Mouse (Mus musculus): ENCODE measurements around the gene Tff1.

Gene Tff1

DNA sequence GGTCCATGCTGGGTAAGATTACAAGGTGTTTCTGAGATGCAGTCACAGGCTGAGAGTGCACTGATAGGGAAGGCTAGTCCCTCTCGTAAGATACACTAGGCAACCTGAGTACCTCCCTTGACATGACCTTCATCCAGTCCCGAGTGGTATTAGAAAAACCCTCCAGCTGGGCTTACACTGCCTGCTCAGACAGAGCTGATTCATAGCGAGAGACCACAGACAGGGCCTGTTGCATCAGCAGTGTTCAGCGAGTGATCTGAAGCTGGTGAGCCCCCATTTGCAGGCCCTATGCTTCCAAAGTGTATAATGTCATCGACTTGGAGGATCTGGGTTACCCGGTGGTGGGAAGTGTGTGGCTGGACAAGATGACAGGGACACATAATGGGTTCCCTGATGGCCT lies at the start of gene Tff1:
Gene Tff1, minus strand, starts transcription at position 151 of the 400 bp plus-strand sequence.
- no peak for DNase-seq (ENCODE audit: extremely low read depth, low read depth, low spot score)

- DNase-seq (ENCODE audit: extremely low read depth, low read depth, low spot score) = no peak
These were observed 46.8 kb upstream of the Tff1 start for GRCm38 (mm10) chr17:31211881-31212280.

- no peak for DNase-seq (ENCODE audit: extremely low read depth, low read depth, low spot score)
These were observed 45.2 kb upstream of the Tff1 start for GRCm38 (mm10) chr17:31210299-31210698.

GRCm38 (mm10) chr17:31209376-31209930 lies 44.4 kb upstream of the Tff1 start:
- no peak for DNase-seq (ENCODE audit: extremely low read depth, low read depth, low spot score)

DNA sequence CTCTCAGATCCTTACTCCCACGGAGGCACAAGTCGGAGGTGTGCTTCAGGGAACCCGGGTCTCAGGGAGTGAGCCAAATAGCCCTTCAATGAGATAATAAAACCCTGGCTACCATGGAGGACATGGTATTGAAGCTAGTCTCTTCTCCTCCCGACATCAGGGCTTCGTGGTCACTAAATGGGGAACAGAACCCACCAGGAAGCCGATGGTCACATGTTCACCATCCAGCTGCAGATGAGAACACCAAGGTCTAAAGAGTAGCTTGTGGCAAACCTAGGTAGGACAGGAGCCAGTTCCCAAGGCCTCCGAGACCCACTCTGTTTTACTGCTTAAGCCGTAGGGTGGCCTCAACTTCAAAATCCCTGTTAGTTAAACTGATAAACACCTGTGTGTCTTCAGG lies 43.6 kb upstream of the Tff1 start:
- no peak for DNase-seq (ENCODE audit: extremely low read depth, low read depth, low spot score)

DNA sequence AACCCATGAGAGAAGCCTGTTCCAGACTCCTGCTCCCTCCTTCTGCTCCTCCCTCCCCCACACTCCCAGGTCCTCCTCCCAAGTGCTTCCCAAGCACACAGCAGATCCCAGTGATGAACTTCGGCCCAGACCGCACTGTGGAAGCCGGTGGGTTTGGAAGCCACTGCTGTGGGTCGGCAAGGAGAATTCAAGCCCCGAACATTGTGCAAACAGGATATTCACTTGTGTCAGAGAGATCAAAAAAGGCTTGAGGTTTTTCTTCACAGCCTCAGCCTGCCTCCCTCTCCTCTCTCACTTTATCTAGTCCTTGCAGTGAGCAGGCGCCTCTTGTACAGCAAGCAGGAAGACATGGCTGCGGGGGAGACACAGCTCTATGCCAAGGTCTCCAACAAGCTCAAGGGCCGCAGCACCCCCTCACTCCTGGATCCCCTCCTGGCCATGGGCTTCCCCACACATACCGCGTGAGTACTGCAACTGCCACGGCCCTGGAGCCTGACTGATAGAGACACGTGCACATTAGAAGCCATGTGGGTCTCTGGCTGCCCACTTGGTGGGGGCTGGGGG lies 42.8 kb upstream of the Tff1 start, which contains the start of gene Ubash3a:
Gene Ubash3a, plus strand, starts transcription at position 103 of the 564 bp plus-strand sequence.
- no peak for DNase-seq (ENCODE audit: extremely low read depth, low read depth, low spot score)

- DNase-seq (ENCODE audit: extremely low read depth, low read depth, low spot score) = no peak
These were observed 33.8 kb upstream of the Tff1 start, which contains the start of gene Tmprss3 for GRCm38 (mm10) chr17:31198877-31199276. Gene Tmprss3, minus strand, starts transcription at chr17:31198977.

- DNase-seq (ENCODE audit: extremely low read depth, low read depth, low spot score) = no peak
These were observed 31.2 kb upstream of the Tff1 start for GRCm38 (mm10) chr17:31196283-31196682.

DNA sequence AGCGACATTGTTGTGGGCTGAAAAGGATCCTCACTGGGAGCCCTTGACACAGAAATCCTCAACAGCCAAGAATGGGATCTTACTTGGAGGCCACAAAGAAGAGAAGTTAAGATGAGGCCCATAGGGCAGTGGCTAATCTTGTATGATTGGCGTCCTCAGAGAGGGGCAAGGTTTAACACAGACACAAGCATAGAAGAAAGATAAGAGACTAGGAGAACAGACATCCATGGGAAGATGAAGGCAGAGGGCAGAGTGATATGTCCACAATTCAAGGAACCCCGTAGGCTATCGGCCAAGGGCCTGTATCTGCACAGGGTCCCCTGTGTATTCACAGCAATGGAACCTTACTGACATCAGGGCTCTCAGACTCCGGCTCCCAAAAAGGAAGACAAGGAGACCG lies 30.1 kb upstream of the Tff1 start:
- no peak for DNase-seq (ENCODE audit: extremely low read depth, low read depth, low spot score)

- no peak for DNase-seq (ENCODE audit: extremely low read depth, low read depth, low spot score)
These were observed 28.3 kb upstream of the Tff1 start for GRCm38 (mm10) chr17:31193360-31193759.

DNA sequence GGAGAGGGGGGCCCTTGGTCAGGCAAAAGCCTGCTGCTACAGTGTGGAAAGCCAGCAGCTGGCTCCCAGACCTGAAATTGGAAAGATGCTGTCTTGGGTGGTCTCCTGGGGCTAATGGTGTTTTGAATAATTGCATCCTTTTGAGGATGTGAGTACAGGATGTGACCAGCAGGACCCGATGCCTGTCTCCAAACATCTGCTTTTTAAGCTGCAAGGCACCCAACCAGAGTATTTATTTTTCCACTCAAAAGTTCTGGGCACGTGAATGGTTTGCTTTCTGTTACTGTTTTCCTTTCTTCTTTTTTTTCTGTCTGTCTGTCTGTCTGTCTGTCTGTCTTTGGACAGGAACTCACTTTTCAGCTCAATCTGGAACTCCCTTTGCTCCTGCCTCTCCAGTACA lies 27.6 kb upstream of the Tff1 start:
- DNase-seq (ENCODE audit: extremely low read depth, low read depth, low spot score) = no peak

- DNase-seq (ENCODE audit: extremely low read depth, low read depth, low spot score) = no peak
These were observed 26.7 kb upstream of the Tff1 start for GRCm38 (mm10) chr17:31191825-31192224.

DNA sequence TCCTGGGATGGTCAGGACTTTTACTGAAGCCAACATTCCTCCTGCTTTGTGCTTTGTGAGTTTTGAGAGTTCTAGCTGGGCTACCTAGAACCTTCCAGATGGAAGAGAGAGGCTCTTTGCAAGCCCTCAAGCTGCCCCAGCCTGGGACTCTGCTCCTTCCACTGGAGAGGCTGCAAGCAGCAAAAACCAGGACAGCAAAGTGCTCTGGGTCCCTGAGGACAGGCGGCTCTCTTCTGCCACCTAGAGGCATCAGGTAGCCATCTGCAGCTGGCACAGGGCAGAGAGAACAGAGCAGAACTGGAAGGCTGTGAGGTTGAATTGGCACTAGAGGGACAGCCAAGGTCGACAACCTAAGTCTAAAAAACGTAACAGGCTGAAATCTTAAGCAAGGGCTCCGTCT lies 22.3 kb upstream of the Tff1 start:
- DNase-seq (ENCODE audit: extremely low read depth, low read depth, low spot score) = no peak

DNA sequence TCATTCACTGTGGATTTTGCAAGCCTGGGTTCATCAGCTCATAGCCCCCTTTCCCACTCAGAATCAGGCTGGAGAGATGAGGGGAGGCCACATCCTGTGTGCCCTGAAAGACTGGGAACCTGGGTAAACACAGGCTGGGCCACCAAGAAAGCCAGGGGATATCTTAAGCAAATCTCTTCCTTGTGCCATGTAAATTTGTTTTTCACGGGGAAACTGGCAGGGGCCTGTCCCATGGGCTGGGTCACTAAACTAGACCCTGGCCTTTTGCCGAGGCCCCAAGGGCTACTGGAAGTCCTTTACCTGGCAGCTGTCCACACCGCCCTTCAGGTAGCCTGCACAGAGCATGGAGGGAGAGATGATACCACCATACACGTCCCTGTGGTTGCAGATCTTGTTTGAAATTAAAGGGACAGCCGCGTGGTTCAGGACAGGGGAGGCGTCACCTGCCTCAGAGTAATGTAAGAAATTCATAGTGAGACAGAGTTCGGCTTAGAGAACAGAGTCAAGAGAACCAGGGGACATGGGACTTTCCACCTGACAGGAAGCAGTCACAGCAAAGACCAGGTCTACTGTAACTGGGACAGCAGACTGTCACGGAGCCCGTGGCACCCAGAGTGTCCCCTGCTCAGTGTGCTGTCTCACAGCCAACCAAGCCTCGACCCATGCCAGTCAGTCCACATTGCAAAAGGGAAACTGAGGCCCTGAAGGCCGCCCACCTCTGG lies 19.4 kb upstream of the Tff1 start:
- DNase-seq (ENCODE audit: extremely low read depth, low read depth, low spot score) = no peak

- DNase-seq (ENCODE audit: extremely low read depth, low read depth, low spot score) = no peak
These were observed 18.3 kb upstream of the Tff1 start for GRCm38 (mm10) chr17:31183180-31183974.

DNA sequence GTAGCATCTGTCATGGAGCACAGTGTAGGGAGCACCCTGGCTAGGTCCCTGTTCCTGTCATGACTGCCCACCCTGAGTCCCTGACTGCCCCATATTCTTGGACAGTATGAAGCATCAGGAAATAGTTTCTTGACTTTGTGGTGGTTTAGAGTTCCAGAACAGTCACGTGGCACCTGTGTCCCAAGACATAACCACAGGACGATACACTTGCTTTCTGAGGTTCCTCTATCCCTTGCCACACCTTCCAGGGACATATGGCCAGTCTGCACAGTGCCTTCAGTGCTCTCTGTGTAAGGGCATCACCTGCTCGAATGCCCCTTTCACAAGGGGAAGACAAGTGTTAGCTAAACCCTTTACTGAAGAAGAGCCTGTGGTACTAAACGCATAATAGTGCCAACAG lies 16.4 kb upstream of the Tff1 start:
- DNase-seq (ENCODE audit: extremely low read depth, low read depth, low spot score) = no peak

DNA sequence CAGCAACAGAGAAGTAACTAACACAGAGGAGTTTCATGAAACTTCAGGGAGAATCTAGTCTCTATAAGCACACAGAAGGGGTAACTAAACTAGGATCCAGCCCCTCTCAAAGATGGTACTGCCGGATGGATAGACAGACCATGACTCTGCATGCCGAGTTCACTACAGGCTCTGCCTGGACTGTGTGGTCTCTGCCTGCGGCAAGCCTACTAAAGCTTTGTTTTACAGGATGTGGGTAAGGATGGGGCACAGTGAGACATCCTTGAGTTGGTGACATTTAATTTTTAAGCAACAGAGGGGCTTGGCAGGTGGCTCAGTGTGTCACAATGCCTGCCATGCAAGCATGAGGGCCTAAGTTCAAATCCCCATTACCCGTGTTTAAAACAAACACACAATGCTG lies 11.2 kb upstream of the Tff1 start:
- DNase-seq (ENCODE audit: extremely low read depth, low read depth, low spot score) = no peak

GRCm38 (mm10) chr17:31169796-31170195 lies 4.7 kb upstream of the Tff1 start:
- DNase-seq (ENCODE audit: extremely low read depth, low read depth, low spot score) = no peak

- no peak for DNase-seq (ENCODE audit: extremely low read depth, low read depth, low spot score)
These were observed 1.3 kb downstream of the Tff1 start for GRCm38 (mm10) chr17:31163821-31164220.

GRCm38 (mm10) chr17:31162607-31163006 lies 2.5 kb downstream of the Tff1 start:
- DNase-seq (ENCODE audit: extremely low read depth, low read depth, low spot score) = no peak

GRCm38 (mm10) chr17:31160291-31160690 lies 4.8 kb downstream of the Tff1 start:
- DNase-seq (ENCODE audit: extremely low read depth, low read depth, low spot score) = no peak

- no peak for DNase-seq (ENCODE audit: extremely low read depth, low read depth, low spot score)
These were observed 7.2 kb downstream of the Tff1 start for GRCm38 (mm10) chr17:31157921-31158320.

Data from fat pad, adult 2 months (tissue).